Comparison of ENCODE assay signal across 8 mouse cellular contexts in the genomic region with DNA sequence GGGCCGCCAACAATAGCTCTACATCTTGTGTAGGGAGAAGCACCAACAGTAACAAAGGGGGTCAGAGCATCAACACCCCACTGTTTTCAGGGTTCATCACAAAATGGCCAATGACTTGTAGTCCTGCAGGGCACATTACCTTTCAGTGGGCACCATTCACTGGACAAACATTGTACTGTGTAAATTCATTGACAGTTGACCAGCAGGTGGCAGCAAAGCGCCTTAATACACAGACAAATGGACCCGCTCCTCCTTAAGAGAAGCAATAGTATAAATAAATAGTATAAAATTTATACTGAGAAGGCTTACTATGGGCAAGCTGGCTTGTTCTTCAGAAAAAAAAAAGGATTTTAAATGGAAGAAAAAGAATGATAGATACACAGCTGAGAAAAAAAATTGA. TPM values are rescaled to one million over a fixed set of nuclear protein-coding genes. Genes with fewer than 3 reads are reported as not detected.
DNase-seq lines count a peak whose midpoint lies in the region; ATAC-seq lines count a peak whose summit lies in the region.

No protein-coding gene starts in this region.

- peak; percentile 56 for DNase-seq in layer of hippocampus, adult 11-12 months (ENCODE audit: low spot score)
- DNase-seq in layer of hippocampus, adult 9-11 months: no peak
- DNase-seq in ES-CJ7 (ENCODE audit: low read depth, low spot score): peak; percentile 80
- DNase-seq in adipocyte (ENCODE audit: low spot score): peak; percentile 78
- DNase-seq in embryo, embryonic 11.5 days (ENCODE audit: low read depth, low spot score): peak; percentile 46
- peak; percentile 85 to 87 for DNase-seq in kidney, postnatal 4 days
- peak; percentile 86 for DNase-seq in thymus, postnatal 4 days

- ATAC-seq in monocyte, adult 5-6 weeks (replicated peaks; ENCODE audit: insufficient number of reproducible peaks, low FRiP score, low TSS enrichment, poor library complexity, severe bottlenecking): peak; percentile 79

RNA-seq across cellular contexts. Expression of a gene that starts 8.3 kb away (rescaled TPM):
- 10.9 to 39.1 TPM (median 15.5 TPM) in 3 replicates for total RNA-seq in monocyte, adult 5-6 weeks (2017)

RNA-seq across cellular contexts. Expression of a gene that starts 35.7 kb away (rescaled TPM):
- 29.5 to 53.8 TPM (median 36.7 TPM) in 3 replicates for total RNA-seq in monocyte, adult 5-6 weeks (2017)

RNA-seq across cellular contexts. Expression of a gene that starts 36.0 kb away (rescaled TPM):
- 0.64 to 1.5 TPM (median 1.1 TPM) in 3 replicates for total RNA-seq in monocyte, adult 5-6 weeks (2017)
